Comparison of ENCODE assay signal across 8 mouse cellular contexts in genomic region chr2:118543893-118544799, GRCm38 (mm10). TPM values are rescaled to one million over a fixed set of nuclear protein-coding genes. Genes with fewer than 3 reads are reported as not detected.
DNase-seq lines count a peak whose midpoint lies in the region; ATAC-seq and TF ChIP-seq lines count a peak whose summit lies in the region.

No protein-coding gene starts in this region.

- peak overlapping the region; percentile 4; the same call in 1 of the 2 replicates for H3K9ac ChIP-seq in MEL (ENCODE audit: control insufficient read depth, low read depth, low read length, poor library complexity, severe bottlenecking)
- H3K9ac ChIP-seq in forebrain, embryonic 14.5 days (ENCODE audit: low read length), result peak overlapping the region; percentile 49
- peak overlapping the region; percentile 45 for H3K9ac ChIP-seq in lung, embryonic 15.5 days

- peak overlapping the region; percentile 52 for H3K4me2 ChIP-seq in forebrain, embryonic 14.5 days (ENCODE audit: low read length)
- peak overlapping the region; percentile 79 for H3K4me2 ChIP-seq in lung, embryonic 15.5 days

- H3K27me3 ChIP-seq in MEL (ENCODE audit: control insufficient read depth in 1 of 2, insufficient read depth in 2 of 2, low read length in 2 of 2), result no peaks in the 10 kb centered on the region
- H3K27me3 ChIP-seq in forebrain, embryonic 14.5 days (replicated peaks; ENCODE audit: control insufficient read depth, insufficient read depth, low read length), result 0 out of 2 replicates have a peak, but pooled peaks cover 4% of the 10 kb centered on the region
- H3K27me3 ChIP-seq in lung, embryonic 15.5 days, result no peaks in the 10 kb centered on the region

- no peak overlapping the region for H3K27ac ChIP-seq in MEL (ENCODE audit: control insufficient read depth, low read depth, low read length)
- peak overlapping the region; percentile 72 for H3K27ac ChIP-seq in forebrain, embryonic 14.5 days (ENCODE audit: low read depth, low read length)
- H3K27ac ChIP-seq in lung, embryonic 15.5 days, result peak overlapping the region; percentile 98
- peak overlapping the region; percentile 34; the same call in 1 of the 2 replicates for H3K27ac ChIP-seq in olfactory bulb, adult 2 months (ENCODE audit: insufficient read depth, low read depth, low read length)

- WGBS in forebrain, embryonic 14.5 days, result 8% methylated on average over 23 of the region's 23 CpGs
- 3% methylated on average over 23 of the region's 23 CpGs for WGBS in lung, embryonic 15.5 days
- WGBS in olfactory bulb, adult 2 months, result 30% methylated on average over 23 of the region's 23 CpGs

- peaks cover 0 to 20% of the 10 kb centered on the region in 2 experiments; a peak in 2 of 4 replicates for H3K36me3 ChIP-seq in MEL (ENCODE audit: control insufficient read depth in 1 of 2, insufficient read depth in 2 of 2, low read length in 2 of 2)
- H3K36me3 ChIP-seq in forebrain, embryonic 14.5 days (ENCODE audit: control insufficient read depth, insufficient read depth, low read length), result no peaks in the 10 kb centered on the region
- no peaks in the 10 kb centered on the region for H3K36me3 ChIP-seq in lung, embryonic 15.5 days

- intact Hi-C loops in heart, postnatal 36 days (cut with DNase I), result loop anchor here (2.0 kb wide), 1 partner anchor 33 kb away; no protein-coding TSS in a partner anchor

- H3K9me3 ChIP-seq in MEL (replicated peaks; ENCODE audit: insufficient read depth, low read length), result no peaks in the 10 kb centered on the region
- H3K9me3 ChIP-seq in forebrain, embryonic 14.5 days (replicated peaks; ENCODE audit: control insufficient read depth, low read length), result no peaks in the 10 kb centered on the region
- H3K9me3 ChIP-seq in lung, embryonic 15.5 days, result no peaks in the 10 kb centered on the region

- peak; percentile 81 for ATAC-seq in forebrain, embryonic 14.5 days
- ATAC-seq in lung, embryonic 15.5 days (ENCODE audit: borderline replicate concordance, extremely low read depth, low FRiP score, low TSS enrichment), result peak; percentile 79

- H3K79me2 ChIP-seq in MEL (ENCODE audit: control insufficient read depth, insufficient read depth, low read length, poor library complexity), result no peaks in the 10 kb centered on the region; the same call in 1 of the 2 replicates

- H3K4me3 ChIP-seq in MEL (ENCODE audit: control insufficient read depth in 1 of 2, insufficient read depth in 1 of 2, low read depth in 2 of 2, low read length in 2 of 2), result peak overlapping the region; percentile 40 to 75
- H3K4me3 ChIP-seq in forebrain, embryonic 14.5 days (ENCODE audit: low read depth, low read length), result peak overlapping the region; percentile 14
- peak overlapping the region; percentile 35 for H3K4me3 ChIP-seq in lung, embryonic 15.5 days
- H3K4me3 ChIP-seq in olfactory bulb, adult 2 months (ENCODE audit: insufficient read depth, low read depth, low read length), result peak overlapping the region; percentile 10; the same call in 1 of the 2 replicates

- no peak for TF ChIP-seq CTCF in MEL (IDR thresholded peaks at IDR 0.05 in 2 of 3, conservative IDR thresholded peaks at IDR 0.05 in 1 of 3; ENCODE audit: control insufficient read depth in 1 of 3, insufficient read depth in 1 of 3, low read depth in 2 of 3, low read length in 3 of 3, poor library complexity in 1 of 3, severe bottlenecking in 1 of 3)
- TF ChIP-seq CTCF in olfactory bulb, adult 2 months (IDR thresholded peaks at IDR 0.05; ENCODE audit: insufficient read depth, low read depth, low read length), result no peak

- TF ChIP-seq EP300 in MEL (IDR thresholded peaks at IDR 0.05; ENCODE audit: low read depth in 1 of 2, low read length in 2 of 2), result peak; percentile 23 to 62; a peak in 3 of 4 replicates

- no peak for TF ChIP-seq POLR2A in MEL (IDR thresholded peaks at IDR 0.05; ENCODE audit: control insufficient read depth in 1 of 2, insufficient read depth in 1 of 2, low read depth in 1 of 2, low read length in 2 of 2, poor library complexity in 1 of 2)
- no peak for TF ChIP-seq POLR2A in olfactory bulb, adult 2 months (IDR thresholded peaks at IDR 0.05; ENCODE audit: insufficient read depth, low read depth, low read length)

- DNase-seq in MEL (ENCODE audit: low read depth, low spot score), result peak; percentile 69
- peak; percentile 88 for DNase-seq in cerebellum, adult 11-12 months
- DNase-seq in forebrain, embryonic 14.5 days (ENCODE audit: low spot score), result peak; percentile 89
- DNase-seq in heart, postnatal 36 days, result peak; percentile 78 to 79
- peak; percentile 64 to 74 for DNase-seq in layer of hippocampus, adult 18-20 months (ENCODE audit: low spot score in 2 of 2)
- DNase-seq in thymus, postnatal 4 days, result peak; percentile 86

- H3K4me1 ChIP-seq in MEL (ENCODE audit: control insufficient read depth in 1 of 2, insufficient read depth in 2 of 2, low read length in 2 of 2), result peaks cover 23 to 50% of the 10 kb centered on the region in 2 experiments
- H3K4me1 ChIP-seq in forebrain, embryonic 14.5 days (ENCODE audit: control insufficient read depth, insufficient read depth, low read length), result peaks cover 31% of the 10 kb centered on the region
- H3K4me1 ChIP-seq in lung, embryonic 15.5 days, result peaks cover 96% of the 10 kb centered on the region
- H3K4me1 ChIP-seq in olfactory bulb, adult 2 months (ENCODE audit: control insufficient read depth, insufficient read depth, low read length), result peaks cover 63% of the 10 kb centered on the region

- TF ChIP-seq RAD21 in MEL (IDR thresholded peaks at IDR 0.05; ENCODE audit: low read depth, low read length), result no peak

TF ChIP-seq in MEL, 35 proteins besides CTCF, POLR2A, EP300 and RAD21 (continues in another document):
- TF ChIP-seq SMC3 (IDR thresholded peaks at IDR 0.05; ENCODE audit: low read depth, low read length) (no peak), ZNF384 (IDR thresholded peaks at IDR 0.05; ENCODE audit: low read depth, low read length) (no peak), NRF1 (IDR thresholded peaks at IDR 0.05; ENCODE audit: insufficient read depth, low read depth, low read length, poor library complexity, severe bottlenecking) (no peak), ZMIZ1 (IDR thresholded peaks at IDR 0.05; ENCODE audit: low read depth, low read length) (no peak), USF1 (IDR thresholded peaks at IDR 0.05; ENCODE audit: low read depth, low read length) (no peak), CHD1 (IDR thresholded peaks at IDR 0.05; ENCODE audit: low read depth, low read length) (no peak), MYC (IDR thresholded peaks at IDR 0.05; ENCODE audit: low read depth, low read length) (no peak), NELFE (IDR thresholded peaks at IDR 0.05; ENCODE audit: low read depth, low read length) (no peak), MAFK (IDR thresholded peaks at IDR 0.05; ENCODE audit: borderline replicate concordance, low read depth, low read length) (no peak), SIN3A (IDR thresholded peaks at IDR 0.05; ENCODE audit: low read length) (peak; percentile 64), MYB (IDR thresholded peaks at IDR 0.05; ENCODE audit: low read depth, low read length) (no peak; the same call in 1 of the 2 replicates), KAT2A (conservative IDR thresholded peaks at IDR 0.05; ENCODE audit: low read depth, low read length) (no peak), HCFC1 (IDR thresholded peaks at IDR 0.05; ENCODE audit: low read depth, low read length) (no peak), GABPA (IDR thresholded peaks at IDR 0.05; ENCODE audit: low read depth, low read length) (no peak), MAZ (IDR thresholded peaks at IDR 0.05; ENCODE audit: low read depth, low read length) (peak; percentile 47; the same call in 1 of the 2 replicates), MXI1 (IDR thresholded peaks at IDR 0.05; ENCODE audit: low read depth, low read length) (peak; percentile 66; the same call in 1 of the 2 replicates), E2F4 (IDR thresholded peaks at IDR 0.05; ENCODE audit: borderline replicate concordance, low read depth, low read length) (no peak), ZC3H11A (IDR thresholded peaks at IDR 0.05; ENCODE audit: low read depth, low read length) (no peak), ETS1 (IDR thresholded peaks at IDR 0.05; ENCODE audit: low read depth, low read length) (peak; percentile 66), ELF1 (IDR thresholded peaks at IDR 0.05; ENCODE audit: low read depth, low read length) (no peak), CHD2 (IDR thresholded peaks at IDR 0.05; ENCODE audit: low read length) (no peak), MEF2A (IDR thresholded peaks at IDR 0.05; ENCODE audit: extremely low read depth, insufficient replicate concordance, low read depth, low read length, poor library complexity, severe bottlenecking) (no peak), RCOR1 (IDR thresholded peaks at IDR 0.05; ENCODE audit: low read depth, low read length) (peak; percentile 13; the same call in 1 of the 2 replicates), MAX (IDR thresholded peaks at IDR 0.05; ENCODE audit: low read length) (peak; percentile 35; the same call in 1 of the 2 replicates), TBP (IDR thresholded peaks at IDR 0.05; ENCODE audit: low read depth, low read length) (no peak), TCF12 (IDR thresholded peaks at IDR 0.05; ENCODE audit: low read depth, low read length) (0 out of 2 replicates have a peak, but pooled peaks have one; percentile 11)

RNA-seq across cellular contexts. Expression of gene Bmf, which starts 5.3 kb away (rescaled TPM):
- 0.39 TPM in 2 replicates for total RNA-seq in MEL (2012; rRNA removed)
- polyA plus RNA-seq in MEL (2012; ENCODE audit: insufficient read depth in 1 of 2, insufficient read length in 2 of 2, low read depth in 1 of 2, low replicate concordance in 2 of 2, missing spikeins in 1 of 2), result under 1 TPM in 1 of 2 experiments, not detected in 1; 0.50 TPM
- polyA plus RNA-seq in forebrain, embryonic 14.5 days (2014; fragmentation: Nextera tagmentation; extraction: Ambion mirVana), result 2.8 and 3.0 TPM in 2 replicates
- 1 to 10 TPM; 6.7 to 8.2 TPM for total RNA-seq in heart, postnatal 36 days (2021)
- total RNA-seq in layer of hippocampus, adult 18-20 months (2021), result 1 to 10 TPM; 1.2 to 2.8 TPM
- polyA plus RNA-seq in lung, embryonic 15.5 days (2015; fragmentation: Nextera tagmentation; extraction: Ambion mirVana), result 5.5 and 8.5 TPM in 2 replicates
- not detected in 2 replicates for polyA plus RNA-seq in olfactory bulb, adult 2 months (2012; ENCODE audit: insufficient read depth, insufficient read length, low replicate concordance, missing spikeins)

RNA-seq across cellular contexts. Expression of gene Bub1b, which starts 53.9 kb away (rescaled TPM):
- total RNA-seq in MEL (2012; rRNA removed), result 87.5 and 118 TPM in 2 replicates
- polyA plus RNA-seq in MEL (2012; ENCODE audit: insufficient read depth in 1 of 2, insufficient read length in 2 of 2, low read depth in 1 of 2, low replicate concordance in 2 of 2, missing spikeins in 1 of 2), result 100 to 1,000 TPM in 1 of 2 experiments, not detected in 1; 120 TPM
- 40.9 and 47.5 TPM in 2 replicates for polyA plus RNA-seq in forebrain, embryonic 14.5 days (2014; fragmentation: Nextera tagmentation; extraction: Ambion mirVana)
- total RNA-seq in heart, postnatal 36 days (2021), result 1 to 10 TPM; 1.4 to 1.8 TPM
- 1 to 10 TPM; 2.4 TPM for total RNA-seq in layer of hippocampus, adult 18-20 months (2021)
- polyA plus RNA-seq in lung, embryonic 15.5 days (2015; fragmentation: Nextera tagmentation; extraction: Ambion mirVana), result 114 and 115 TPM in 2 replicates
- not detected in 2 replicates for polyA plus RNA-seq in olfactory bulb, adult 2 months (2012; ENCODE audit: insufficient read depth, insufficient read length, low replicate concordance, missing spikeins)
